Mouse (Mus musculus) midbrain, embryonic 16.5 days (tissue): Measurements from ENCODE around the gene Nxpe5. TPM values are rescaled to one million over a fixed set of nuclear protein-coding genes. Genes with fewer than 3 reads are reported as not detected.

Source experiments
- ATAC-seq: fragments of 200-750 bp; cut with Nextera tagmentation; 2 replicates; pipeline ENCODE4 v1.8.0; 2017; ENCODE audit warnings: moderate TSS enrichment
- H3K27ac ChIP-seq: fragments of 300-500 bp; sonication (generic); 2 replicates; pipeline ENCODE4 v1.5.1; 2014; ENCODE audit warnings: mild to moderate bottlenecking, low read length, mixed read lengths
- H3K27me3 ChIP-seq: fragments of 300-500 bp; sonication (generic); 2 replicates; pipeline ENCODE4 v1.6.1; 2014; ENCODE audit warnings: low read depth, low read length, mixed read lengths; ENCODE audit not compliant: control insufficient read depth, insufficient read depth
- H3K36me3 ChIP-seq: fragments of 300-500 bp; sonication (generic); 2 replicates; pipeline ENCODE4 v1.6.1; 2014; ENCODE audit warnings: mild to moderate bottlenecking, low read length, moderate library complexity, mixed read lengths; ENCODE audit not compliant: control insufficient read depth, insufficient read depth
- H3K4me1 ChIP-seq: fragments of 300-500 bp; sonication (generic); 2 replicates; pipeline ENCODE4 v1.6.1; 2014; ENCODE audit warnings: mild to moderate bottlenecking, low read length, mixed read lengths; ENCODE audit not compliant: control insufficient read depth, insufficient read depth
- H3K4me2 ChIP-seq: fragments of 300-500 bp; sonication (generic); 2 replicates; pipeline ENCODE4 v1.6.1; 2014; ENCODE audit warnings: mild to moderate bottlenecking, low read length, mixed read lengths
- H3K4me3 ChIP-seq: fragments of 300-500 bp; sonication (generic); 2 replicates; pipeline ENCODE4 v1.5.1; 2014; ENCODE audit warnings: low read depth, mild to moderate bottlenecking, low read length, moderate library complexity, mixed read lengths
- H3K9ac ChIP-seq: fragments of 300-500 bp; sonication (generic); 2 replicates; pipeline ENCODE4 v1.6.1; 2014; ENCODE audit warnings: low read depth, low read length, mixed read lengths
- H3K9me3 ChIP-seq: fragments of 300-500 bp; sonication (generic); replicated peaks from 2 replicates; pipeline ENCODE4 v1.6.1; 2014; ENCODE audit warnings: mild to moderate bottlenecking, low read length, mixed read lengths; ENCODE audit not compliant: control insufficient read depth, poor library complexity, severe bottlenecking
- WGBS: fragments of 180-500 bp; shearing (Covaris S2); extraction: QIAGEN DNeasy Blood & Tissue Kit; methylation state at CpG from one replicate; pipeline ENCODE4 v1.1.7; 2014; 5-methylcytosine and 5-hydroxymethylcytosine counted together
- polyA plus RNA-seq: library from polyadenylated mRNA; unstranded; fragments of >200 nt; fragmentation: Nextera tagmentation; extraction: Ambion mirVana; gene quantifications from 2 replicates; pipeline ENCODE4 v1.2.1, GENCODE M21; 2015

The Nxpe5 gene
- polyA plus RNA-seq, 1 experiment from 2014 or later = not detected

DNA sequence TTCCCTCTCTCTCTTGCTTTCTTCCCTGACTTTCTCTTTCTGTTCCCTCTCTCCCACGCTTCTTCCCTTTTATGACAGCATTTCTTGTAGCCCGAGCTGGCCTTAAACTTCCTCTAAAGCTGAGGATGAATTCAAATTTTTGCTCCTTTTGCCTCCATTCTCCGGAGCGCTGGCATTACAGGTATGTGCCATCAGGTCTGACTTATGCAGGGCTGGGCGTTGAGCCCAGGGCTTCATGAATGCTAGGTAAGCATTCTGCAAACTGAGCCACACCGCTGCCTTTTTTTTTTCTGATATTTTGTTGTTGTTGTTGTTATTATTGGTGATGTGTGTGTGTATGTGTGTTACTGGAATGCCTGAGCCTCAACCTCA lies 38.5 kb downstream of the Nxpe5 start:
- H3K9me3 ChIP-seq = no peaks in the 10 kb centered on the region
- no peak for ATAC-seq
- H3K27me3 ChIP-seq = no peaks in the 10 kb centered on the region
- H3K27ac ChIP-seq = peak overlapping the region; percentile 64
- H3K4me1 ChIP-seq = peaks cover 18% of the 10 kb centered on the region
- peaks cover 16% of the 10 kb centered on the region; the same call in 1 of the 2 replicates for H3K36me3 ChIP-seq
- peak overlapping the region; percentile 95 for H3K9ac ChIP-seq
- peak overlapping the region; percentile 93 for H3K4me2 ChIP-seq
- H3K4me3 ChIP-seq = peak overlapping the region; percentile 89
- 15% methylated on average over 6 of the region's 6 CpGs for WGBS

DNA sequence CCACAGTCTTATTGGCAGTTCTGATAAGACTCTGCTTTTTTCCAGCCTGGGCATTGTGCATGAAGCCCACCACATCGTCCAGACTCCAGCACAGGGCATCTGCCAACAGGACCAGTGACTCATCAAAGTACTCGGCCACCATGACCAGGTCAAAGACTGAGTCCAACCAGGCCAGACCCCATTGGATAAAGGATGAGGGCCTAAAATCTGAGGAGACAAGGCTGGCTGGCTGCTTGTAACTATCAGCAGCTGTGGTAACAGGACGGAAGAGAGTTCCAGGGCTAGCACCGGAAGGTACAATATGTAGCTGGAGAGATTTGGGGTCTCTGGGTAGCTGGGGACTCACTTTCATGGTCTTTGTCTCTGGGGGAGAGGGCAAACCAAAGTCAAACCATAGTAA lies 40.0 kb downstream of the Nxpe5 start:
- peaks cover 18% of the 10 kb centered on the region for H3K4me1 ChIP-seq

DNA sequence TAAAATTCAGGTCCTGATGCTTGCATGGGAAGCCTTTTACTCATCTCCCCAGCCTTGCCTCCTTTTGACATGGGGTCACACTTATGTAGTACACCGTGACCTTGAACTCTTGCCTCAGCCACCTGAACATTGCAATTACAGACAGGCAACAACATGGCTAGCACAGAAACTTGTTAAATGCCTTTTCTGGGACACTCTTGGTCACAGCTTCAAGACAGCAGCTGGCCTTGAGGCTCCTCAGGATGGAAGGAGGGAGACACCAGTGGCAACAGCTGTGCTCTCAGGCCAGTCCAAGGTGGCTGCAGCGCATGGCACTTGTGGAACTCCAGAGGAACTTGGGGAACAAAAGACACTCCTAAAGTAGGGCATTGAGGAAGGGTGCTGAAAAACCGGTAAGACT lies 41.4 kb downstream of the Nxpe5 start:
- 91% methylated on average over 3 of the region's 3 CpGs for WGBS
- H3K27me3 ChIP-seq = no peaks in the 10 kb centered on the region
- H3K9me3 ChIP-seq = no peaks in the 10 kb centered on the region
- H3K4me1 ChIP-seq = peaks cover 18% of the 10 kb centered on the region
- no peaks in the 10 kb centered on the region; the same call in 1 of the 2 replicates for H3K36me3 ChIP-seq
- H3K4me2 ChIP-seq = no peak overlapping the region
- no peak for ATAC-seq
- H3K27ac ChIP-seq = no peak overlapping the region
- H3K9ac ChIP-seq = no peak overlapping the region
- H3K4me3 ChIP-seq = no peak overlapping the region

More for the DNA sequence above, 40.0 kb downstream of the Nxpe5 start:
- Histone ChIP-seq H3K9ac (no peak overlapping the region), H3K4me3 (no peak overlapping the region), H3K27ac (no peak overlapping the region), H3K9me3 (no peaks in the 10 kb centered on the region), H3K27me3 (no peaks in the 10 kb centered on the region), H3K36me3 (peaks cover 6% of the 10 kb centered on the region; the same call in 1 of the 2 replicates), H3K4me2 (no peak overlapping the region)
- ATAC-seq = no peak
- 90% methylated on average over 4 of the region's 4 CpGs for WGBS

DNA sequence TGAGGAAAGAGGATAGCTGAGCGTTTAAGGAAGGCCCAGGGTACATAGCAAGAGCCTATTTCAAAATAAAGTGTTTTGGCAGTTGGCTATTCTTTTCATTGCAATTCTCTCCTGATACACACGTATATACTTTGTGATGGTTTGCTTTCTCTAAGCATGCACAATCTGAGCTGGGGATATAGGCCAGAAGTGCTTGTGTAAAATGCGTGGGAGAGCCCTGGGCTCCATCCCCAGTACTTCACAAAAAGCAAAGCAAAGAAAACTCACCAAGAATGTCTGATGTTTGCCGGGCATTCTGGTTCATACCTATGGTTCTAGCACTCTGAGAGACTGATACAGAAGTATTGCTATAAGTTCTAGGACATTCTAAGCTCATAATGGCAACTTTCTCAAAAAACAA lies 43.3 kb downstream of the Nxpe5 start:
- no peak for ATAC-seq
- WGBS = 82% methylated on average over 4 of the region's 4 CpGs

DNA sequence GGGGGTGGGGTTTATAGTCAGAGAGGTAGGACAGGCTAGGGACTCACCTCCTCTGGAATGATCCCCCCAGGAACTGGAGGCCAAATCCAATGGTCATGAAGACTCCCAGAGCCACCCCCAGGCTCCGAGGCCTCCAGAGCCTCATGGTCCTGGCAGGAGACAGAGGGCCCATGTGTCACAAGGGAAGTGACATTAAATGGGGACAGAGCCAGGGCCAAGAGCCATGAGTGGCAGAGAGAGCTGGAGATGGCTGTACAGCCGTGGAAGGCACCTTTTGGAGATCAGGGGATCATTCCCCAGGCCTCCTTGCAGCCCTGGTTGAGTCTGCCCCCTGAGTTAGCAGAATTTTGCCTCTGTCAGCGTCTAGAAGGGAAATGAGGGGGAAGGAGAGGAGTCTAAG lies 45.5 kb downstream of the Nxpe5 start:
- Histone ChIP-seq H3K9ac (no peak overlapping the region), H3K4me2 (no peak overlapping the region), H3K4me1 (peaks cover 21% of the 10 kb centered on the region), H3K36me3 (peaks cover 5% of the 10 kb centered on the region), H3K4me3 (no peak overlapping the region), H3K27me3 (no peaks in the 10 kb centered on the region), H3K27ac (no peak overlapping the region), H3K9me3 (no peaks in the 10 kb centered on the region)
- ATAC-seq = no peak
- WGBS = 61% methylated on average over 2 of the region's 3 CpGs

More for the DNA sequence above, 43.3 kb downstream of the Nxpe5 start:
- H3K27me3 ChIP-seq = no peaks in the 10 kb centered on the region
- H3K27ac ChIP-seq = no peak overlapping the region
- no peak overlapping the region for H3K4me2 ChIP-seq
- H3K9ac ChIP-seq = no peak overlapping the region
- H3K4me1 ChIP-seq = peaks cover 14% of the 10 kb centered on the region
- H3K9me3 ChIP-seq = no peaks in the 10 kb centered on the region
- no peak overlapping the region for H3K4me3 ChIP-seq
- no peaks in the 10 kb centered on the region; the same call in 1 of the 2 replicates for H3K36me3 ChIP-seq

DNA sequence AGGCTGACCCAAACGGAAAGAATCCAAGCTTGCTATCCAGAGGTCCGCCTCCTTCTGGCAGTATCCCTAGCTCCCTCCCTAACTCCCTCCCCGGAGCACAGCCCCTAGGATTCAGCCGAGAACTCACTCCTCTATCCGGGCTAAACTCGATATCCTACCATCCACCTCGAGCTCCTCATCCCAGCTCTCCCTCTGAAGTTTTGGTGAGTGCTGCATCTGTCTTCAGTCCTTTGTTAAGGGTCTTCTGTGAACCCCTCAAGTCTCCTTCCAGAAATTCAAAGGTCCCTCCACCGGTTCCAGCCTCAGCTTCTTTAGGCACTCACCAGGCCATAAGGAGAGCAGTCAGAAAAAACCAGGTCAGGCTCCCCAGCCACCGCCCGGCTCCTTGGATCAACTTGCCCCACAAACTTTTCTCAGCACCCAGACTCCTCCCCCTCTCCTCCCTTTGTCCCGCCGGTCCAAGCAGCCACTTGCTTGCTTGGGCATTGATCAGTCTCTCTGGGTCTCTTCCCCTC lies 46.8 kb downstream of the Nxpe5 start, which contains the start of gene Gal3st4:
Gene Gal3st4 (minus strand): TSS at position 432 of the 515 bp plus-strand sequence.
- H3K27ac ChIP-seq = no peak within 1 kb of the TSS
- H3K4me2 ChIP-seq = peak within 1 kb of the TSS; percentile 1; the same call in 1 of the 2 replicates
- no peak for ATAC-seq
- no peak within 1 kb of the TSS for H3K4me3 ChIP-seq
- no peaks in the 10 kb centered on the region for H3K27me3 ChIP-seq
- WGBS = under 1% methylated on average over 12 of the region's 12 CpGs
- H3K9me3 ChIP-seq = no peaks in the 10 kb centered on the region
- no peak within 1 kb of the TSS for H3K9ac ChIP-seq
- H3K4me1 ChIP-seq = peaks cover 33% of the 10 kb centered on the region
- H3K36me3 ChIP-seq = peaks cover 5% of the 10 kb centered on the region

DNA sequence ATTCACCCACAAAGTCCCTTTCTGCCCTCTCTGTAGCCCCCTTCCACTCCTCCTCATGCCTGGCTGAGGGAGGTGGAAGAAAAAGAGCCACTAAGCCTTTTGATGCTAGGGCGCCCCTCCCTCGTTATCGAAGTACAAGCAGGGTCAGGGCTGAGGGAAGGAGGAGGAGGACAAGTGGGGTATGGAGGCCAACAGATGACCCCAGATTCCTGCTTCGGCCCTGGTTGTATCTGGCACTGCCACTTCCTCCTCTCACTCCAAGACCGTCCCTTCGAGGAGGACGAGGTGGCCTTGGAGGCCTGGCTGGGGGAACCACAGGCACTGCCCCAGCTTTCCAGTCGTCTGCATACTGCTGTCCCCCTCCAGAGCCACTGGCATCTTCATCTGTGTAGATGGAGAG lies 48.5 kb downstream of the Nxpe5 start:
- Histone ChIP-seq H3K4me3 (no peak overlapping the region), H3K27me3 (no peaks in the 10 kb centered on the region), H3K9me3 (no peaks in the 10 kb centered on the region), H3K4me1 (peaks cover 47% of the 10 kb centered on the region), H3K27ac (no peak overlapping the region), H3K9ac (no peak overlapping the region), H3K36me3 (peaks cover 5% of the 10 kb centered on the region), H3K4me2 (no peak overlapping the region)
- WGBS = 61% methylated on average over 8 of the region's 8 CpGs
- ATAC-seq = no peak

DNA sequence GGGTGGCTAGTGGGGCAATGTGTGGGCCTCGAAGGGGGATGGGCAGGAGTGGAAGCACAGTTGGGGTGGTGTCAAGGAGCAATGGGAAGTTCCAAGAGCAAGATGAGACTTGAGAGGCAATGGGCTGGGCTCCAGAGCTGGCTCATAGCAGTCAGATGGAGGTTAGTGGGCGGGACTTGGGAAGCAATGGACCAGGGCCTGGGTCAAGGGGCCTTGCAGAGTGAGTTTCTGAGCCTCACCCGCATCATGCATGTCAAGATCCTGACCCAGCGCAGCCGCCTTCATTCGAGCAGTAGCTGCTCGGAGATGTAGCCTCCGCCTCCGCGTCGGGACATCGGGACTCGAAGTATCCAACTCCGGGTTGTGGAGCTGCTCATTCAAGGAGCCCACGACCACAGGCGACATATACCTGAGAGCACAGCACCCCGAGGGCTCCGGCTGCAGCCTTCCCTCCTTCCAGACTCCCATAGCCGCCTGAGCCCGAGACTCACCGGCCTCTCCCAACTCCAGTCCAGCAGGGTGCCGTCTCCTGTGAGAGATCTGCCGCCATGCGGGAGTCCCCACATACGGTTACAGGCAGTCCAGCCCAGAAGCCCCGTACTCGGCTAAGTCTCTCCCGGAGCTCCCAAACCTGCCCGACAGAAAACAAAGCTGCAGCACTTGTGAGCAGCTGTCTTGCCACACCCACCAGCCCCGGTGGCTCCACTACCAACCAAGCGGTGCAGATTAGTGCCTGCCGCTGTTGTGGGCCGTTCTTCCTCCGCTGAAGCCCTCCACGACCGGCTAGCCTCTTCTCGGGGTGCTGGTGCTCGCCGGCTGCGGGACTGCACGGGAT lies 49.7 kb downstream of the Nxpe5 start:
- Histone ChIP-seq H3K27me3 (no peaks in the 10 kb centered on the region), H3K27ac (no peak overlapping the region), H3K4me2 (peak overlapping the region; percentile 67), H3K9ac (peak overlapping the region; percentile 64), H3K4me3 (peak overlapping the region; percentile 34), H3K9me3 (no peaks in the 10 kb centered on the region), H3K36me3 (peaks cover 5% of the 10 kb centered on the region), H3K4me1 (peaks cover 47% of the 10 kb centered on the region)
- WGBS = 8% methylated on average over 41 of the region's 41 CpGs
- ATAC-seq = no peak

DNA sequence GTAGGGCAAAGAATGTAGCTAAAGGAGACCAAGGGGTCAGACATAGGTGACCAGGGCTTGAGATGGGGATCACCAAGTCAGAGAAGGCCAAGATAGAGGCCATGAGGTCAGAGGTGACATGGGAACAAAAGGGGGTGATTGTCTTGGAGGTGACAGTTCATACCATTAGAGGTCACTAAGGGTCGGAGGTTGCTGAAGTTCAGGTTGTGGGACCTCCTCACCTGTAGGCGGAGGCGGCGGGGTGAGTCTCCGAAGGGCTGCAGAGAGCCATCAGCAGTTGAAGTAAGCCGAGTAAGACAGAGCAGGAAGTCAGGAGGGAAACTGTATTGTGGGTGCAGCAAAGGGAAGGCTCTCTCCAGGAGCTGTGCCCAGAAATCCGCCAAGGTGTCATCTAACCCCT lies 52.3 kb downstream of the Nxpe5 start:
- Histone ChIP-seq H3K9ac (peak overlapping the region; percentile 88), H3K4me2 (peak overlapping the region; percentile 78), H3K9me3 (no peaks in the 10 kb centered on the region), H3K4me1 (peaks cover 44% of the 10 kb centered on the region), H3K36me3 (peaks cover 5% of the 10 kb centered on the region), H3K4me3 (peak overlapping the region; percentile 70), H3K27me3 (no peaks in the 10 kb centered on the region), H3K27ac (no peak overlapping the region)
- ATAC-seq = no peak
- WGBS = 92% methylated on average over 7 of the region's 7 CpGs
